Mouse (Mus musculus) megakaryocyte, embryonic 14.5 days (primary cell): Measurements from ENCODE around the gene Hoxa13.

Experiments
- FLI1 ChIP-seq: IDR thresholded peaks from 2 replicates; pipeline ENCODE4 v1.6.1; 2012; ENCODE audit warnings: low read length, inconsistent platforms, mixed read lengths
- GATA1 ChIP-seq: IDR thresholded peaks from 3 replicates; pipeline ENCODE4 v1.6.1; 2012; ENCODE audit warnings: mixed read lengths, low read length, inconsistent platforms, borderline replicate concordance

DNA sequence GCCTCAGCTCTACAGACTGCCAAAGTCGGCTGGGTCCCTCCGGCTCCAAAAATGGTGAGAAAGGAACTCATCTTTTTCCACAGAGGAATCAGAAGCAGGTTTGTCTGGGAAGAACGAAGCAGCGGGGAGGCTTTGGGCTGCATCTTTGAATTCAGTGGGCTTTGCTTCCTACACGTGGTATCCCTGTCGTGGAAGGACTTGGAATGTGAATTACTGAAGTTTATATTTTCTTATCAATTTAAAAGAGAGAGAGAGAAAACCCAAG, 2.6 kb upstream of the Hoxa13 start:
- TF ChIP-seq GATA1 (no peak), FLI1 (no peak)
